Mouse (Mus musculus) intestine, postnatal 0 days (tissue): ENCODE data around the gene AI467606. TPM values are rescaled to one million over a fixed set of nuclear protein-coding genes. Genes with fewer than 3 reads are reported as not detected.
"Not testable (repeated sequence)": the region's sequence is repeated elsewhere in the genome, so short reads cannot be mapped to it uniquely, and the experiment has no call there.

Source experiments
- ATAC-seq: fragments of 200-750 bp; cut with Nextera tagmentation; 2 replicates; pipeline ENCODE4 v1.8.0; 2017; ENCODE audit warnings: mild to moderate bottlenecking, moderate TSS enrichment, moderate library complexity
- H3K27ac ChIP-seq: fragments of 300-500 bp; sonication (generic); 2 replicates; pipeline ENCODE4 v1.5.1; 2014; ENCODE audit warnings: mild to moderate bottlenecking, low read depth, low read length, moderate library complexity
- H3K27me3 ChIP-seq: fragments of 300-500 bp; sonication (generic); replicated peaks from 2 replicates; pipeline ENCODE4 v1.6.1; 2014; ENCODE audit warnings: low read length, mixed read lengths; ENCODE audit not compliant: control insufficient read depth, insufficient read depth
- H3K36me3 ChIP-seq: fragments of 300-500 bp; sonication (generic); 2 replicates; pipeline ENCODE4 v1.6.1; 2014; ENCODE audit warnings: mild to moderate bottlenecking, moderate library complexity; ENCODE audit not compliant: control insufficient read depth, insufficient read depth
- H3K4me1 ChIP-seq: fragments of 300-500 bp; sonication (generic); replicated peaks from 2 replicates; pipeline ENCODE4 v1.6.1; 2014; ENCODE audit warnings: antibody characterized with exemption, low read length, mixed read lengths; ENCODE audit not compliant: control insufficient read depth, insufficient read depth
- H3K4me2 ChIP-seq: fragments of 300-500 bp; sonication (generic); replicated peaks from 2 replicates; pipeline ENCODE4 v1.6.1; 2014; ENCODE audit warnings: low read depth, mild to moderate bottlenecking, moderate library complexity
- H3K4me3 ChIP-seq: fragments of 300-500 bp; sonication (generic); 2 replicates; pipeline ENCODE4 v1.5.1; 2014; ENCODE audit warnings: low read depth, low read length
- H3K9ac ChIP-seq: fragments of 300-500 bp; sonication (generic); 2 replicates; pipeline ENCODE4 v1.6.1; 2014; ENCODE audit warnings: mild to moderate bottlenecking, low read depth, low read length
- H3K9me3 ChIP-seq: fragments of 300-500 bp; sonication (generic); 2 replicates; pipeline ENCODE4 v1.6.1; 2016; ENCODE audit warnings: mixed run types; ENCODE audit not compliant: control insufficient read depth
- CTCF ChIP-seq: sonication (generic); IDR thresholded peaks from 2 replicates; pipeline ENCODE4 v1.5.1; 2016; ENCODE audit warnings: low read depth, mild to moderate bottlenecking, control low read depth, antibody characterized with exemption, moderate library complexity
- WGBS: fragments of 180-500 bp; shearing (Covaris S2); extraction: QIAGEN DNeasy Blood & Tissue Kit; methylation state at CpG from one replicate; pipeline ENCODE4 v1.1.7; 2014; 5-methylcytosine and 5-hydroxymethylcytosine counted together
- polyA plus RNA-seq: library from polyadenylated mRNA; unstranded; fragments of >200 nt; fragmentation: Nextera tagmentation; extraction: Ambion mirVana; gene quantifications from 2 replicates; pipeline ENCODE4 v1.2.1, GENCODE M21; 2015

Gene AI467606
- polyA plus RNA-seq, 1 experiment from 2014 or later = 5.2 TPM

DNA sequence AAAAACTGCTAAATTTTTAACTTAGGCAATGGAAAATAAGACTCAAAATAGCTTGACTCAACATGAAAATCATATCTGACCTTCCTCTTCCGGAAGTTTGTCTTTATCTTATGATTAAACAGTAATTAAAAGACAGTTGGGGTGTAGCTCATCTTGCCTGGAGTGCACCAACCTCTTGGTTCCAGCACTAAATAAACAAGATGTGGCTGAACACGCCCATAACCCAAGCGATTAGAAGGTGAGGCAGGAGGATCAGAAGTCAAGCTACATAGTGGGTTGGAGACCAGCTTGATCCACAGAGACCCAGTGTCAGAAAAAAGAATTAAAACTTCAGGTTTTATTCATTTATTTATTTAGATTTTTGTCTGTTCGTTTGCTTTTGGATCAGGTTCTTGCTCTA, 7.5 kb upstream of the AI467606 start:
- no peak overlapping the region for H3K9ac ChIP-seq
- H3K4me2 ChIP-seq = no peak overlapping the region
- H3K36me3 ChIP-seq = no peaks in the 10 kb centered on the region
- TF ChIP-seq CTCF = no peak
- H3K4me1 ChIP-seq = no peaks in the 10 kb centered on the region
- H3K27me3 ChIP-seq = no peaks in the 10 kb centered on the region
- no peak overlapping the region for H3K4me3 ChIP-seq
- 55% methylated on average over 4 of the region's 4 CpGs for WGBS
- no peak overlapping the region for H3K27ac ChIP-seq
- H3K9me3 ChIP-seq = no peaks in the 10 kb centered on the region
- no peak for ATAC-seq

DNA sequence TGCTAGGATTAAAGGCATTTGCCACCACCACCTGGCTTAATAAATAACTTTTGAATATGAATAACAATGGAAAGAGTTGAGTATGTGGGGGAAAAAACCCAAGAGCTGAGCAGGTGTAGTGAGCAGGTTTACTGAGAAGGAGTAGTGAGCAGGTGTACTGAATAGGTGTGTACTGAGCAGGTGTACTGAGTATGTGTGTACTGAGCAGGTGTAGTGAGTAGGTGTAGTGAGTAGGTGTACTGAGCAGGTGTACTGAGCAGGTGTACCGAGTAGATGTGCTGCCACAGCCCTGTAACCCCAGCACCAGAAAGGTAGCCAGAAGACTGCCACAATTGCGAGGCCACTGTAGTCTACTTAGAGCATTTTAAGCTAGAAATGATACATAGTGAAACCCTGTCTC, 6.4 kb upstream of the AI467606 start:
- no peak for TF ChIP-seq CTCF
- no peak overlapping the region for H3K27ac ChIP-seq
- no peak overlapping the region for H3K4me3 ChIP-seq
- no peaks in the 10 kb centered on the region for H3K9me3 ChIP-seq
- H3K4me2 ChIP-seq = no peak overlapping the region
- no peak overlapping the region for H3K9ac ChIP-seq
- ATAC-seq = 0 out of 2 replicates have a peak, but pooled peaks have one; percentile 41
- no peaks in the 10 kb centered on the region for H3K27me3 ChIP-seq
- no peaks in the 10 kb centered on the region for H3K4me1 ChIP-seq
- 70% methylated on average over 2 of the region's 2 CpGs for WGBS
- no peaks in the 10 kb centered on the region for H3K36me3 ChIP-seq

DNA sequence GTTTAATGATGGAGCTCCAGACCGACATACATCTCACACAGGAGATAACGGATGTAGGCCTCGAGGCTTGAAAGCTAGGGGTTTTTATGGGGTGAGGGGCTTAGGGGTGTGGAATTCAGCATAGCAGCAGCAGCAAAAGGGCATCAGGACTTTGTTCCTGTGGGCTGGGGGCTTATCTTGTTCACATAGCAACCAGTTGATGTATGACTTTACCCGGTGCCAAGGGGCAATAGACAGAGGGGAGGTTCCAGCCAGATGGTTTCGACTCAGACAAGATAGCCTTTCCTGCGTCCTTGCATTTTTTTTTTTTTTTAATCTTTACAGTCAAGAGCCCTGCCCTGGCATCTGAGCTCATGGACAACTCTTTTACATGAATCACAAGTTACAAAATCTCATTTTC, 5.4 kb upstream of the AI467606 start:
- not testable (repeated sequence) for H3K27ac ChIP-seq, H3K4me3 ChIP-seq, H3K4me1 ChIP-seq, H3K36me3 ChIP-seq, H3K9me3 ChIP-seq, H3K27me3 ChIP-seq, ATAC-seq, H3K9ac ChIP-seq, H3K4me2 ChIP-seq
- WGBS = 34% methylated on average over 6 of the region's 6 CpGs

DNA sequence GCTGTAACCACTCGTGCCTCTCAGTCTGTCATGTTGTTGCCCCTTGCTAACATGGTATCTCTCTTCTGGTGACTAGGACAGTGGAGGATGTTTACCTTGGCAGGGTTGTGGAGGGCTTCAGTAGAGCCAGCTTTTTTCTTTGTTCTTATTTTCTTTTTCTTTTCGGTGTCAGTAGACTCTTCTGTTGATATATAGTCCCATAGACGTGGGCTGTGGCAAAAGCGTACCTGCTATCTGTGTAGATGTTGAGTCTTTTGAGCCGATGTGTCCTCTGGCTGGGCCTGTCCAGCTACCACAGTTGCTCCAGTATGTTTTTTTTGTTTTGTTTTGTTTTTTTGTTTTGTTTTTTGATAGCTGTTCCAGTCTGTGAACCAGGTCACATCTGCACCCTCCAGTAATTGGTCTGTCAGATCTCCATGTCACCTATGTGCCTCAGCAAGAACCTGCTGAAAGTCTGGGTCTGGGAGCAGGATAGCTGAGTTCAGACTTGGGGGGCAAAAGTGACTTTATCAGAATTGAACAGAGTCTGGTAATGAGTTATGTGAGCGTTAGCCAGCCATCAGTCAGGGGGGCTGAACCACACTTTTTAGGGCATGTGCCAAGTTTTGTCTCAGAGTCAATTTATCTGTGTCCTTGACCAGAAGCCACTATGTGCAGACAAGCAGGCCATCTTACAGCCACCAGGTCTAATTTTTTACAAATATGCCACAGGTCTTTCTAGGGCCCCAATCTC, 3.7 kb upstream of the AI467606 start, which contains the start of gene Zg16:
Gene Zg16, minus strand, starts transcription at position 51 of the 733 bp plus-strand sequence.
- H3K9me3 ChIP-seq, H3K4me1 ChIP-seq, H3K4me2 ChIP-seq, H3K9ac ChIP-seq, H3K4me3 ChIP-seq, ATAC-seq, H3K27ac ChIP-seq, H3K27me3 ChIP-seq, H3K36me3 ChIP-seq: not testable (repeated sequence)
- WGBS = 82% methylated on average over 6 of the region's 6 CpGs

DNA sequence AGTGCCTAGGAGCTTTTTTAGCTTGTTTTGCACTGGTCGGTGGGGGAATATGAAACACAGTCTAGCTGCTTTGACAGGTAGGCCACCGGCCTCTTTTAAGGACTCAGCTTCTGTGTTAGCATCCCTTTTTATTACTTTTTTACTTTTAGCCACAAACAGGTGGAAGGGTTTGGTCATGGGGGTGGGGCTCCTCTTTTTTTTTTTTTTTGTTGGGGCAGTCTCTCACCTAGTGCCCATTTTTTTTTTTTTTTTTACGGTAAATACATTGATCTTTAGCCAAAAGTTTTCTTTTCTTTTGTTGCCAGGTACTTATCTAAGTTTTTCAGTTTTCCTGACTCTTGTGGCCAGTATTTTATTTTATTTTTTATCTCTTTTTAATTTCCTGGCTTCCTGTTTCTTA, 3.1 kb upstream of the AI467606 start:
- TF ChIP-seq CTCF = no peak

DNA sequence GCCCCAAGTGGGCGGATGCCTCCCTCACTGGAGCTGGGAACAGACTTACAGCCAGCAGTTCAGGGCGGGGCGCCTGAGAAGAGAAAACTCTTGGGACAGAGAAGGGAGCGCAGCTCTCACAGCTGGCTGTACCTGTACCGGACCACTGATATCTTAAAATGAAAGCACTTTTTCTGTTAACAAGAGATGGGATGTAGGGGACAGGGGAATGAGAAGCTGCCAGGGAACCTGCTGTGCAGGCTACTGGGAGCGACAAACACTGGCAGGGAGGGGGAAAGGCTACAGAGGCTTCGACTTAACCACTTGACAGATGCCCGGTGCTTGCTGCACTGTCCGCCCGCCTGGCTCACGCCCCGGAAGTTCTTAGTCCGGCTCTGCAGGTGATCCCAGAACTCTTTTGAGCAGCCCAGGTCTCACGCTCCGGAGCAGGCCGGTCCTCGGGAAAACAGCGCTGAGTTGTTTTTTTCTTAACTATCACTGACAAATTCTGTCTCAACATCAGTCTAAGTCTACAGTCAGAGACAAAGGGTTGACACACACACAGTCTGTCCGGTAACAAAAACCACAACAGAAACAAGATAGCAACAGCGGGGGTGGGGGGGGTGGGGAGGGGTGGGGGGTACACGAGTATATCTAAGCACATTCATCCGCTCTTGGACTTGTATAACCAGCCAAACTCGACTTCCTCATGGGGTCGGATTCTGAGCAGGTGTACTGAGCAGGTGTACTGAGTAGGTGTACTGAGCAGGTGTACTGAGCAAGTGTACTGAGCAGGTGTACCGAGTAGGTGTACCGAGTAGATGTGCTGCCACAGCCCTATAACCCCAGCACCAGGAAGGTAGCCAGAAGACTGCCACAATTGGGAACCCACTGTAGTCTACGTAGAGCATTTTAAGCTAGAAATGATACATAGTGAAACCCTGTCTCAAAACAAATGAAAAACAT, 2.0 kb upstream of the AI467606 start:
- Histone ChIP-seq H3K4me1 (no peaks in the 10 kb centered on the region), H3K9ac (no peak overlapping the region), H3K27ac (no peak overlapping the region), H3K4me2 (peak overlapping the region; percentile 56), H3K27me3 (no peaks in the 10 kb centered on the region), H3K4me3 (no peak overlapping the region), H3K36me3 (no peaks in the 10 kb centered on the region), H3K9me3 (no peaks in the 10 kb centered on the region)
- TF ChIP-seq CTCF = no peak
- 19% methylated on average over 27 of the region's 27 CpGs for WGBS
- no peak for ATAC-seq

More for the DNA sequence above, 3.1 kb upstream of the AI467606 start:
- H3K4me1 ChIP-seq = no peaks in the 10 kb centered on the region
- H3K4me2 ChIP-seq = no peak overlapping the region
- 84% methylated on average over 3 of the region's 3 CpGs for WGBS
- H3K27me3 ChIP-seq = no peaks in the 10 kb centered on the region
- no peak overlapping the region for H3K27ac ChIP-seq
- no peaks in the 10 kb centered on the region for H3K36me3 ChIP-seq
- H3K9ac ChIP-seq = no peak overlapping the region
- H3K4me3 ChIP-seq = no peak overlapping the region
- no peak for ATAC-seq
- H3K9me3 ChIP-seq = no peaks in the 10 kb centered on the region
